Mouse (Mus musculus): Measurements from ENCODE around the gene Dab1.
A peak's percentile ranks its signal among the peaks of the same experiment; 100 is the strongest.

The Dab1 gene

GRCm38 (mm10) chr4:104283906-104284305 lies 664.7 kb downstream of the Dab1 start:
- DNase-seq = no peak

GRCm38 (mm10) chr4:104288401-104288800 lies 669.2 kb downstream of the Dab1 start:
- no peak for DNase-seq

DNA sequence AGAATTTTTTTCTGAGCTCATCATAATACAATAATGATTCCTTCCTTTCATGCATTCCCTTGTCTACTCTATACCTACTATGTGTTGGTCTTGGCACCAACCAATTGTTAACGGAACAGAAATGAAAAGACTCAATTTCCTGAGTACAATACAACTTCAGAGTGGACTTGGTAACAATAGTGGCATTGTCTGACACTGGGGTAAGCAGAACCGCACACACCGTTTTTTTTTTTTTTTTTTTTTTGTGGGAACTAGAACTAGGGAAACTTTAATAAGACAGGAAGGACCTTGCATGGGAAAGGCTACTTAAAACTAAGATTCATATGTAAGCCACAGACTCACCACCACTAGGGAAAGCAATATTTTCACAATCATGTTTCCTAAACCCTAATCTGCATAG lies 682.6 kb downstream of the Dab1 start:
- DNase-seq = no peak

GRCm38 (mm10) chr4:104302996-104303652 lies 684.0 kb downstream of the Dab1 start:
- DNase-seq = no peak

DNA sequence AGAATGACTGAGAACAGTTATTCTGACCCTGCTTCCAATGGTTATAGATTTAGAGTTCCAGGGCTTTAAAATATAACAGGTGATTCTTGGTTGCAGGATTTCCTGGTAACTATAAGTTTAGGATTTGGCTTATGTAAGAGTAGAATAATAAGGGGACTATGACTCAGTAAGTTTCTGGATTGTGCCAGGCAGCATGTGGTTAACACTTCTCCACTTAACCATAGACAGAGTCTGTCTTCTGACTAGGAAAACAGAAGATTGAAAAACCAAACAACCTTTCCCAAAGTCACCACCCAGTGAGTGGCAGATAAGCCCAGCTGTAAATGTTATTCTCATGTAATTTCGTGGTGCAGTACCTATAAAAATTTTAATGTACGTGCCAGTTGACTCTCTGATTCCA lies 688.6 kb downstream of the Dab1 start:
- DNase-seq = no peak

- DNase-seq = no peak
Observed at GRCm38 (mm10) chr4:104326221-104326620, 707.1 kb downstream of the Dab1 start.

DNA sequence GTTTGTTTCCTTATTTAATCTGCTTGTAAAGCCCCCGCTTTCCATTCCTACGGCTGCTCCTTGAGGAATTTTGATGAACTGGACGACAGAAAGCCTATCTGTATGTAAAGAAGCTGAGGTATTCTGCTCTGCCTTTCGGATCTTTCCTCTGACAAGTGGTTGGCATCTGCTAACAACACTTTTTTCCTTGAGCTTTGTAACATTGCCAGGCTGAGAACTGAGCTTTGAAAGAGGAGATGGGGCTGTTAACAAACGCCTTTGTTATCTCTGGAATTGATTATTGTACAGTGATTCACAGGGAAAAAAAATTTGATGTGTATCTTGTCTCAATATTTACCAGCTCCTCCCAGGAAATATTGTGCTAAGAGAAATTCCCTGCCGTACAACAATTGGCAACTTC lies 712.7 kb downstream of the Dab1 start:
- DNase-seq = no peak

- no peak for DNase-seq
Observed at GRCm38 (mm10) chr4:104332399-104332798, 713.2 kb downstream of the Dab1 start.

GRCm38 (mm10) chr4:104337279-104337678 lies 718.1 kb downstream of the Dab1 start:
- DNase-seq = no peak

DNA sequence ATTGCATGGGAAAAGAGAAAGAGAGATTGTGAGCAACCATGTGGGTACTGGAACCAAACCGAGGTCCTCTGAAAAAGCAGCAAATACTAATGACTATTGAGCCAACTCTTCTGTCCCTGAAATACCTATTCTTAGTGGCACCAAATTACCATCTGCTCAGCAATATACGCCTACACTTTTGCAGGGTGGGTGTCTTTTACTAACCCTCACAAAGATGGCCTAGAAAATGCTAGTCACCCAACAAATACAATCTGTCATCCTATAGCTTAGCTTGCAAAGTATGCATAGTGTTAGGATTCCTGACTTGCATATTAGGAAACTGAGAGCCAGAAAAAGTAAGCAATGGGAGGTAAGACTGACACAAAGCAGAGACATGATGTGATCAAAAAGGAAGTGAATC lies 719.2 kb downstream of the Dab1 start:
- no peak for DNase-seq

DNA sequence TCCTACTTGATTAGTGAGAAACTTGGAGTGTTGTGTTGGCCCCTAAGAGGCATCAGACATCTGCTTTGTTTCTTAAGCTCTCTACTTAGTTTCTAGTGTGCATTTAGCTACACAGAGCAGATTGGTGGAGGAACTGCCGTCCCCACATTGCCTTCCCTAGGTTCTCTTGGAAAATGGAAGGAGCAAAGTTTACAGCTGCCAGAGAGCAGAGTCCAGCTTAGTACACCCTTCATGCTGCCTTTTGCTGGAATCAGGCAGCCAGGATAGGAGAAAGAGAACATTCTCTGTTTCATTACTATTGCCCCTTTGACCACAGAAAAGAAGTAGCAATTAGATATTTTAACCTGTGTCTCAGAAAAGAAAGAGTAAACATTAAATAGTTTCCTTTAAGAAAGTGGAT lies 742.2 kb downstream of the Dab1 start:
- no peak for DNase-seq

GRCm38 (mm10) chr4:104366491-104366890 lies 747.3 kb downstream of the Dab1 start:
- DNase-seq = no peak

DNA sequence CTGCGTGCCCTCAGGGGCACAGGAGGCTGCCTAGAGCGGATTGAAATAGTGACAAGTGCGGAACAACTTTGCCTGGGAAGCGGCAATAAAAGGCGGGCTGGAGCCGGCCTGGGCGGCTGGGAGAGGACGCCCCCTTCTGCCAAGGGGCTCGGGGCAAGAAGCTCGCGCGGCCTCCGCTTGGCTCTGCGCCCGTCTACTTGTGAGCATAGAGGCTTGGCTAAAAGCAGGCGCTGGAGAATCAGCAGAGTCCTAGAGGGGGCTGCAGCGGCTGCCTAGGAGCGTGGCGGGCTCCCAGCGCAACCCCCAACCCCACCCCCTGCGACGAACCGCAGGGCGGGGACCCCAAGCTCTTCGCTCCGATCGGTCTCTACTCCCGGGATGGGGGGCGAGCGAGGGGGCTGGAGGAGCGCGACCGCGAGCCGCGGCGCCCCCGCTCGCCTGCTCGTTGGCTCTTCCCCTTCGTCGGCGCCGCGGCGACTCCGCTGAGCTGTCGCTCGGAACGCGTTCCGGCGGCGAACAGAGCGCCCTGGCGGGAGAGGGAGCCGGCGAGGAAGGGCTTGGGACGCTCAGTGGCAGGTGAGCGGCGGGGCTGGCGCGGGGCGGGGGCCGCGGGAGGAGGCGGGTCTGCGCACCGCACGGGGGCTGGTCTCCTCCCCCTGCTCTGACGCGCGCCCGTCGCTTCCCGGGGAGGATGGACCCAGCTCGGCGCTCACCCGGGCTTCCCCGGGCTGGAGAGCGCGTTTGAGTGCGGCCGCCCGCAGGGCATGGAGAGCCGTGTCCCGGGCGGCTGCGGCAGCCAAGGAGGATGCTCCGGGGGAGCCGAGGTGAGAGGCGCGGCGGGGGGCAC lies 748.0 kb downstream of the Dab1 start:
- peak; percentile 86 for DNase-seq

DNA sequence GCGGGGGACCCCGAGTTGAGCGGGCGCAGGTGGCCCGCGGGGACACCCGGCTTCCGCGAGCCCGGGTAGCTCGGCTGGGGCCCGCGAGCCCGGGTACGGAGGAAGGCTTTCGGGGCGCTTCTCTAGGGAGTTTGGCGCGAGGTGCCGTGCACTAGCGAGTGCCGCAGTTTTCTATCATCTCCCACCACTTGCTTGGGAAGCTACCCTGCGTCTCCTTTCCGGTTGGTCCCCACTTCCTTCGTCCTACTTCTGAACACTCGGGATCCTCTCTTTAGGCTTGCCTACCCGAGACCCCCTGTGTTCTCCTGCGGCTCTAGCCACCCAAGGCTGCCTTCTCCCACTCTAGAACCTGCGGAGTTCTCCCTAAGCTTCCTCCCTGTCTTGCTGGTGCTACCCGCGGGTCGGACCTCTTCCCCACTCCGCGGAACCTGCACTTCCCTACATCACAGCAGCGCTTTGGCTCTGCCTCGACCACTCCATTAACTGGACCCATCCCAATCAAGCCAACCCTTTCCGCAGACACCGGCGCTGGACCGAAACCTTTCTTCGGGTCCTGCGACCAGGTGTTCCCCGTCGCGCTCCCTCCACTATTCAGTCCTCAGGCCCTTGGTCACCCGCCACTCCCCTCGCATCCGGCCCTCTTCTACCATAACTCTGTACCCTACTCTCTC lies 748.7 kb downstream of the Dab1 start:
- DNase-seq = peak; percentile 15

DNA sequence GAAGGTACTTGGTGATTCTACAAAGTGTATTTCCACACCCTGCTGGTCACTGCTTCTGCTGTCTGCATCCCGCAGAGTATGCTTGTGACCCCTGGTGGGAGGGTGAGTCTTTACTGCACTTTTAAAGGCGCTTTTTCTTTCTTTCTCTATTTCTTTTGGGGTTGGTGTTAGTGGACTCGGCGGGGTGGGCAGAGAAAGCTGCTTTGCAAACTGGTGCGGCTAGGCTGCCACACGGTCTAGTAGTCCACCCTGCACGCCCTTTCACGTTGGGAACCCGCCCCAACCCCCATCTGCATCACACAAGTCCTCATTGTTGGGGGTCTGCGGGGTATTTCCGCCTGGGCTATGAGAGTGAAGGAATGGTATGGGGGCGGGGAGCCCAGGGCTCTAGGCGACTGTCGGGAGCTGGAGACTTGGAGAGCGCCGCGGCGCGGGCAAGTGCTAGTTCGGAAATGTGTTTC lies 749.4 kb downstream of the Dab1 start:
- DNase-seq = peak; percentile 49

DNA sequence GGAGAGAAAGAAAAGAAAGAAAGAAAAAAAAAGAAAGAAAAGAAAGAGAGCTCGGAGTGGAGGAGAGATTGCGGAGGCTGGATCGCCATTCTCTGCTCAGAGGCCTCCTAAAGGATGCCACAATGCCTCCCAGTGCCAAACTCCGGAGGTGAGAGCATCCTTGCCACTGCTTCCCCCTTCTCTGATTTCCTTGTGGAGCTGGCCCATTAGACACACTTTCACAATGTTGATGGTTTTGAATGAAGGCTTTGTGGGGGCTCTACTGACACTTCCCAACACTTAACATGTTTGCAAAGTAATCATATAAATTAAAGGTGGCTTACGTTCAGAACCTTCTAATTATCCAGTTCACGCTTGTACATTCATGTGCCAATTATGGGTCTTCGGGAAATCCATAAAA lies 749.9 kb downstream of the Dab1 start:
- no peak for DNase-seq

DNA sequence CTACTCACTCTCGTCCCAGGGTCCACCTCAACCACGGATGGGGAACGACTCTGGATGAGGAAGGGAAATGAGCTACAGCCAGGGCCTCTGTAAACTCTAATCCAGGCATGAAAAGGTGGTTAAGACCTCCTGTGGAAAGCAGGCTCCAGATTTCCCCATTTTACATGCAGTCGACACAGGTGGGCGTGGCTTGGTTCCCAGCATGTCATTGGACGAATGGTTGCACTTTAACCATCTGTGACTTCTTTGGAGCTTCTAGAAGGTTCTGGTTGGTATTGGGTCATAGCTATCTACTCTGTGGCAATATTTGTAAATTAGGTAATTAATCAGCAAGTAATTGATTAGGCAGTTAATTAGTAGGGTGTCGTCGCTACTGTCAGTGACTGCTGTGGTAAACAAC lies 752.0 kb downstream of the Dab1 start:
- DNase-seq = no peak

DNA sequence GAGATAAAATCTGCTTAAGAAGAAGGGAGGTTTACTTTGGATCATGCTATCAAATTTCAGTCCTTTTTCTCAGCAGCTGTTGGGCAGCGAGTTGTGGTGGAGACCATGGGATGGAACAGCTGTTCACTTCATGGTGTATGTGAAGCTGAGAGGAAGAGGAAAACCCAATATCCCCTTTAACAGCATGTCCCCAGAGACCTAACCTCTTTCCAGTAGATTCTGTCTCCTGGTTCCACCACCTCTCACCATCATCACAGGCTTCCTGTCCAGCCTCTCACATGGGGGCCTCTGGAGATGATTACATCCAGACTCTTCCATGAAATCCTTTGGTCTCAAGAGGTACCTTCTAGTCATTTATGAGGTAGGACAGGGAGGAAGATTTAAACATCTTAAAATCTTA lies 755.0 kb downstream of the Dab1 start:
- no peak for DNase-seq

DNA sequence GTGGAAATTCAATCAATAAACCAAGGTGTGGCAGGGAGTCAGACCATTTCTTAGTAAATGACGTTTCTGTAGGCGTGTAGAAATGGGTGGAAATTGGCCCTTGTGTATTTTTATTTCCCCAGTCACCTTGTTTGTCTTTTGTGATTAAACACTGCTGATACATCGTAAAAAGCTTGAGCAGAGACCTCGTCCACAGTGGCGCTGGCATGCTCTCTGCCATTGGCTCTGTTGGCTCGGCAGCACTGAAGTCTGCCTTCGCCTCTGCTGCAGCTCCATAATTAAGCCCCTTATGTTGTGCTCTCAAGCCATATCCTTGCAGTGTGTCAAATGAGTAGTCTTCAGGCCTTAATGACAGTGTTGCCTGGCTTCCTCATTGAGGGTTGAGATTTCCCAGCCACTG lies 765.5 kb downstream of the Dab1 start:
- DNase-seq = no peak

GRCm38 (mm10) chr4:104385272-104385671 lies 766.1 kb downstream of the Dab1 start:
- peak; percentile 47 for DNase-seq

GRCm38 (mm10) chr4:104395515-104395914 lies 776.4 kb downstream of the Dab1 start:
- no peak for DNase-seq

GRCm38 (mm10) chr4:104396095-104396494 lies 776.9 kb downstream of the Dab1 start:
- DNase-seq = no peak

GRCm38 (mm10) chr4:104399106-104399730 lies 780.1 kb downstream of the Dab1 start:
- no peak for DNase-seq
